Mouse (Mus musculus): ENCODE data around the gene Fam118a. TPM values are rescaled to one million over a fixed set of nuclear protein-coding genes. Genes with fewer than 3 reads are reported as not detected.
"Not testable (repeated sequence)": the region's sequence is repeated elsewhere in the genome, so short reads cannot be mapped to it uniquely, and the experiment has no call there.

Fam118a gene
- 45.2 and 45.9 TPM in 2 replicates for polyA plus RNA-seq (2012; rRNA removed)

GRCm38 (mm10) chr15:85028648-85029047 lies at the start of gene Fam118a:
Gene Fam118a (plus strand): TSS chr15:85028948.
- DNase-seq (ENCODE audit: low spot score) = not testable (repeated sequence)

GRCm38 (mm10) chr15:84981609-84982313 lies 47.0 kb upstream of the Fam118a start:
- DNase-seq (ENCODE audit: low spot score) = no peak

- DNase-seq (ENCODE audit: low spot score) = no peak
Measured at GRCm38 (mm10) chr15:84982888-84983287, 45.9 kb upstream of the Fam118a start.

GRCm38 (mm10) chr15:84983721-84984120 lies 45.0 kb upstream of the Fam118a start:
- DNase-seq (ENCODE audit: low spot score) = no peak

- DNase-seq (ENCODE audit: low spot score) = no peak
Measured at GRCm38 (mm10) chr15:84985516-84986160, 43.1 kb upstream of the Fam118a start.

- DNase-seq (ENCODE audit: low spot score) = no peak
Measured at GRCm38 (mm10) chr15:84986171-84987019, 42.4 kb upstream of the Fam118a start.

GRCm38 (mm10) chr15:84987020-84987815 lies 41.5 kb upstream of the Fam118a start:
- DNase-seq (ENCODE audit: low spot score) = no peak

- peak; percentile 76 for DNase-seq (ENCODE audit: low spot score)
Measured at GRCm38 (mm10) chr15:84987874-84988825, 40.6 kb upstream of the Fam118a start, which contains the start of gene 5031439G07Rik. Gene 5031439G07Rik (minus strand): TSS chr15:84988551.

GRCm38 (mm10) chr15:84989098-84989497 lies 39.6 kb upstream of the Fam118a start:
- DNase-seq (ENCODE audit: low spot score) = no peak

- no peak for DNase-seq (ENCODE audit: low spot score)
Measured at GRCm38 (mm10) chr15:84989771-84990170, 39.0 kb upstream of the Fam118a start.

- DNase-seq (ENCODE audit: low spot score) = no peak
Measured at GRCm38 (mm10) chr15:84994498-84994897, 34.2 kb upstream of the Fam118a start.

GRCm38 (mm10) chr15:84995041-84995440 lies 33.7 kb upstream of the Fam118a start:
- no peak for DNase-seq (ENCODE audit: low spot score)

- no peak for DNase-seq (ENCODE audit: low spot score)
Measured at GRCm38 (mm10) chr15:84995967-84996366, 32.8 kb upstream of the Fam118a start.

- DNase-seq (ENCODE audit: low spot score) = no peak
Measured at GRCm38 (mm10) chr15:84997768-84998454, 30.8 kb upstream of the Fam118a start.

- no peak for DNase-seq (ENCODE audit: low spot score)
Measured at GRCm38 (mm10) chr15:84999911-85000310, 28.8 kb upstream of the Fam118a start.

- peak; percentile 75 for DNase-seq (ENCODE audit: low spot score)
Measured at GRCm38 (mm10) chr15:85000984-85001982, 27.5 kb upstream of the Fam118a start.

GRCm38 (mm10) chr15:85009666-85010065 lies 19.1 kb upstream of the Fam118a start:
- DNase-seq (ENCODE audit: low spot score) = no peak

GRCm38 (mm10) chr15:85011895-85012661 lies 16.7 kb upstream of the Fam118a start:
- DNase-seq (ENCODE audit: low spot score) = no peak
